ENCODE assay signal across 21 mouse cellular contexts in genomic region chr7:98561556-98562164, GRCm38 (mm10).
DNase-seq lines count a peak whose midpoint lies in the region; ATAC-seq and TF ChIP-seq lines count a peak whose summit lies in the region.
"Had no signal": no experiment of that assay in that cellular context is flagged by ENCODE, and none has a peak within 500 bp of the region (broad histone marks: within the 10 kb centered on the region; RNA-seq: fewer than 3 reads in every experiment).

No protein-coding gene starts in this region.

- in situ Hi-C loops in ES-E14 (cut with MboI; ENCODE audit: low sequenced_read_pairs in 2 of 2, unreplicated experiment in 2 of 2): no loop called here

- H3K9me3 ChIP-seq in intestine, postnatal 0 days (ENCODE audit: control insufficient read depth): no peaks in the 10 kb centered on the region
- no peaks in the 10 kb centered on the region for H3K9me3 ChIP-seq in intestine, embryonic 15.5 days
- no peaks in the 10 kb centered on the region for H3K9me3 ChIP-seq in ES-E14 (ENCODE audit: control insufficient read depth, insufficient read depth, low read depth, low read length)
- no peaks in the 10 kb centered on the region for H3K9me3 ChIP-seq in midbrain, embryonic 14.5 days (ENCODE audit: control insufficient read depth, low read length)
- H3K9me3 ChIP-seq: embryonic facial prominence, embryonic 15.5 days; forebrain, embryonic 15.5 days; heart, embryonic 13.5 days; hindbrain, embryonic 12.5 days had no signal

- 73% methylated on average over 12 of the region's 12 CpGs for WGBS in intestine, postnatal 0 days
- 82% methylated on average over 12 of the region's 12 CpGs for WGBS in intestine, embryonic 15.5 days
- WGBS in midbrain, embryonic 14.5 days: 80% methylated on average over 12 of the region's 12 CpGs

- no peaks in the 10 kb centered on the region for H3K27me3 ChIP-seq in intestine, postnatal 0 days (replicated peaks; ENCODE audit: control insufficient read depth, insufficient read depth, low read length)
- H3K27me3 ChIP-seq in intestine, embryonic 15.5 days (replicated peaks): no peaks in the 10 kb centered on the region
- H3K27me3 ChIP-seq in myocyte (ENCODE audit: control insufficient read depth, insufficient read depth, insufficient read length): no peaks in the 10 kb centered on the region
- H3K27me3 ChIP-seq in midbrain, embryonic 14.5 days (ENCODE audit: control insufficient read depth, insufficient read depth, low read length): no peaks in the 10 kb centered on the region
- H3K27me3 ChIP-seq: embryonic facial prominence, embryonic 15.5 days; forebrain, embryonic 15.5 days; heart, embryonic 13.5 days; hindbrain, embryonic 12.5 days had no signal

- H3K27ac ChIP-seq in intestine, postnatal 0 days (ENCODE audit: low read depth, low read length): no peak overlapping the region
- H3K27ac ChIP-seq in intestine, embryonic 15.5 days: no peak overlapping the region
- H3K27ac ChIP-seq in ES-E14 (ENCODE audit: insufficient read depth, low read depth, low read length, poor library complexity, severe bottlenecking): no peak overlapping the region
- H3K27ac ChIP-seq in midbrain, embryonic 14.5 days (replicated peaks; ENCODE audit: low read depth, low read length): no peak overlapping the region
- H3K27ac ChIP-seq: embryonic facial prominence, embryonic 15.5 days; forebrain, embryonic 15.5 days; heart, embryonic 13.5 days; hindbrain, embryonic 12.5 days had no signal

- no peaks in the 10 kb centered on the region for H3K36me3 ChIP-seq in intestine, postnatal 0 days (ENCODE audit: control insufficient read depth, insufficient read depth)
- H3K36me3 ChIP-seq in intestine, embryonic 15.5 days: no peaks in the 10 kb centered on the region
- H3K36me3 ChIP-seq in ES-E14 (ENCODE audit: control insufficient read depth, insufficient read depth, low read length, poor library complexity, severe bottlenecking): no peaks in the 10 kb centered on the region
- no peaks in the 10 kb centered on the region for H3K36me3 ChIP-seq in myocyte (ENCODE audit: control insufficient read depth, insufficient read depth)
- no peaks in the 10 kb centered on the region for H3K36me3 ChIP-seq in midbrain, embryonic 14.5 days (ENCODE audit: control insufficient read depth, insufficient read depth, low read length)
- H3K36me3 ChIP-seq: embryonic facial prominence, embryonic 15.5 days; forebrain, embryonic 15.5 days; heart, embryonic 13.5 days; hindbrain, embryonic 12.5 days had no signal

- no peak overlapping the region for H3K9ac ChIP-seq in intestine, postnatal 0 days (ENCODE audit: low read depth, low read length)
- H3K9ac ChIP-seq in intestine, embryonic 15.5 days: no peak overlapping the region
- no peak overlapping the region for H3K9ac ChIP-seq in ES-E14 (ENCODE audit: insufficient read depth, low read depth, low read length, poor library complexity, severe bottlenecking)
- H3K9ac ChIP-seq in midbrain, embryonic 14.5 days (replicated peaks; ENCODE audit: low read length): no peak overlapping the region
- H3K9ac ChIP-seq: embryonic facial prominence, embryonic 15.5 days; forebrain, embryonic 15.5 days; heart, embryonic 13.5 days; hindbrain, embryonic 12.5 days had no signal

- peak; percentile 46; the same call in 1 of the 2 replicates for ATAC-seq in intestine, postnatal 0 days
- no peak; the same call in 1 of the 2 replicates for ATAC-seq in intestine, embryonic 15.5 days
- no peak for ATAC-seq in midbrain, embryonic 14.5 days (ENCODE audit: low FRiP score, low TSS enrichment)
- ATAC-seq: forebrain, embryonic 15.5 days; hindbrain, embryonic 16.5 days had no signal

- no peak for TF ChIP-seq POLR2A in myocyte (IDR thresholded peaks at IDR 0.05; ENCODE audit: insufficient read length, low read depth)

- DNase-seq in ES-E14 (ENCODE audit: low read depth, low spot score): no peak
- DNase-seq in fat pad, adult 2 months (ENCODE audit: extremely low read depth, low read depth, low spot score): peak; percentile 90
- no peak for DNase-seq in frontal cortex, adult 2 months (ENCODE audit: extremely low spot score in 1 of 2, low spot score in 1 of 2)
- no peak for DNase-seq in midbrain, embryonic 14.5 days
- DNase-seq: adrenal gland, adult 8-10 months; adrenal gland, postnatal 36 days; cerebellum, adult 2 months; cerebellum, postnatal 10 days; embryo, embryonic 11 days; gastrocnemius, postnatal 14 days; heart, postnatal 10 days; heart, postnatal 4 days had no signal

- TF ChIP-seq CTCF in intestine, postnatal 0 days (IDR thresholded peaks at IDR 0.05; ENCODE audit: low read depth): no peak

- H3ac ChIP-seq in myocyte (ENCODE audit: control insufficient read depth, insufficient read length): no peak overlapping the region

- H3K4me2 ChIP-seq in intestine, postnatal 0 days (replicated peaks; ENCODE audit: low read depth): no peak overlapping the region
- no peak overlapping the region for H3K4me2 ChIP-seq in intestine, embryonic 15.5 days (replicated peaks)
- no peak overlapping the region for H3K4me2 ChIP-seq in myocyte (ENCODE audit: low read depth)
- H3K4me2 ChIP-seq in midbrain, embryonic 14.5 days (ENCODE audit: low read length): no peak overlapping the region
- H3K4me2 ChIP-seq: embryonic facial prominence, embryonic 15.5 days; forebrain, embryonic 15.5 days; heart, embryonic 13.5 days; hindbrain, embryonic 12.5 days had no signal

- no peaks in the 10 kb centered on the region for H3K79me2 ChIP-seq in myocyte (ENCODE audit: control insufficient read depth, insufficient read depth)

- H3K4me3 ChIP-seq in intestine, postnatal 0 days (ENCODE audit: low read depth, low read length): no peak overlapping the region
- no peak overlapping the region for H3K4me3 ChIP-seq in intestine, embryonic 15.5 days (replicated peaks)
- H3K4me3 ChIP-seq in ES-E14 (ENCODE audit: insufficient read depth in 1 of 2, low read depth in 1 of 2, low read length in 2 of 2, poor library complexity in 1 of 2, severe bottlenecking in 1 of 2) (no peak overlapping the region), myocyte (no peak overlapping the region)
- no peak overlapping the region for H3K4me3 ChIP-seq in midbrain, embryonic 14.5 days (replicated peaks; ENCODE audit: low read depth, low read length)
- H3K4me3 ChIP-seq: embryonic facial prominence, embryonic 15.5 days; erythroblast, embryonic 14.5 days; forebrain, embryonic 15.5 days; heart, embryonic 13.5 days; hindbrain, embryonic 12.5 days had no signal

- H3K4me1 ChIP-seq in intestine, postnatal 0 days (replicated peaks; ENCODE audit: control insufficient read depth, insufficient read depth, low read length): no peaks in the 10 kb centered on the region
- H3K4me1 ChIP-seq in intestine, embryonic 15.5 days (replicated peaks): peaks cover 3% of the 10 kb centered on the region; the same call in 1 of the 2 replicates
- peaks cover 0 to 9% of the 10 kb centered on the region in 2 experiments; a peak in 2 of 4 replicates for H3K4me1 ChIP-seq in ES-E14 (ENCODE audit: control insufficient read depth in 2 of 2, insufficient read depth in 2 of 2, low read length in 2 of 2, poor library complexity in 1 of 2)
- no peaks in the 10 kb centered on the region for H3K4me1 ChIP-seq in midbrain, embryonic 14.5 days (ENCODE audit: control insufficient read depth, insufficient read depth, low read length)
- H3K4me1 ChIP-seq: forebrain, embryonic 15.5 days; hindbrain, embryonic 12.5 days had no signal

TF ChIP-seq in ES-E14, 5 proteins besides CTCF, POLR2A, EP300 and RAD21:
- TF ChIP-seq ZC3H11A (IDR thresholded peaks at IDR 0.05; ENCODE audit: borderline replicate concordance, low read depth, low read length) (no peak), ZNF384 (IDR thresholded peaks at IDR 0.05; ENCODE audit: low read depth, low read length) (no peak), MAFK (IDR thresholded peaks at IDR 0.05; ENCODE audit: insufficient read depth, low read depth, low read length) (0 out of 2 replicates have a peak, but pooled peaks have one; percentile 43)
TF ChIP-seq in ES-E14: peak in this region for 1.

TF ChIP-seq in myocyte, 11 proteins besides CTCF, POLR2A, EP300 and RAD21:
- TF ChIP-seq SRF (IDR thresholded peaks at IDR 0.05; ENCODE audit: control insufficient read depth, insufficient read length, low read depth): no peak
- TF ChIP-seq USF1 (IDR thresholded peaks at IDR 0.05; ENCODE audit: low read depth): no peak
- TF ChIP-seq CEBPB (IDR thresholded peaks at IDR 0.05; ENCODE audit: insufficient read depth, poor library complexity, severe bottlenecking): peak; percentile 71; the same call in 1 of the 2 replicates
- TF ChIP-seq POLR2AphosphoS2 (IDR thresholded peaks at IDR 0.05; ENCODE audit: insufficient read length, low read depth): no peak
- no peak for TF ChIP-seq TCF3 (IDR thresholded peaks at IDR 0.05; ENCODE audit: insufficient read length, low read depth)
- TF ChIP-seq REST (IDR thresholded peaks at IDR 0.05; ENCODE audit: insufficient read depth, insufficient read length): no peak
- TF ChIP-seq E2F4 (IDR thresholded peaks at IDR 0.05; ENCODE audit: insufficient read depth): no peak
